Mouse (Mus musculus): ENCODE results near the gene Coq5.

Coq5 gene

GRCm38 (mm10) chr5:115279226-115280049 is at the start of gene Coq5:
Gene Coq5, plus strand, starts transcription at chr5:115279666.
- DNase-seq (ENCODE audit: low read depth, low spot score) = peak; percentile 81

GRCm38 (mm10) chr5:115230830-115231551 is 48.5 kb upstream of the Coq5 start:
- DNase-seq (ENCODE audit: low read depth, low spot score) = peak; percentile 36

DNA sequence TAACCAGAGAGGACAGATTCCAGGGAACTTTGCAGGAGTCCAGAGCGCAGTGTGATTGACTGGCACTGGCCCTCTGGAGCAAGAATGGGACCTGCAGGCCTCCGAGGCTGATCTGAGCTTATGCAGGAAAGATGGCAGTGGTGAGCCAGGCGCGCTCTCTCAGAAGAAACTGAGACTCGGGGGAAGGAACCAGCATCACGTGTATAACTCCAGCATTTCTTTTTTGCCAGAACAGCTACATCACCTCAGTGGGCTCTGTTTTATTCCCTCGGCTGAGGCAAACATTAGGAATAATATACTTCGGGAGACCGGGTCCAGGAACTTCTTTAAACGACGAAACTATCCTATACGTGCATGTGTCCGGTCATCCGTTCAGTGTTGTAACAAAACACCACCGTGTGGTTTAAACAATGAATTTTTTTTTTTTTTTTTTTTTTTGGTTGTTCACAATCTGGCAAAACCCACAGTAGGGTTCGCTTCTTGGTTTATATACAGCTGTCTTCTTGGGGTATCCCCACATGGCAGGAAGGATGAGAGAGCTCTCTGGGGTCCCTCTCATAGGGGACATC is 47.8 kb upstream of the Coq5 start:
- no peak for DNase-seq (ENCODE audit: low read depth, low spot score)

GRCm38 (mm10) chr5:115232516-115232915 is 47.0 kb upstream of the Coq5 start:
- peak; percentile 44 for DNase-seq (ENCODE audit: low read depth, low spot score)

- DNase-seq (ENCODE audit: low read depth, low spot score) = peak; percentile 76
Observed at GRCm38 (mm10) chr5:115233031-115233780, 46.3 kb upstream of the Coq5 start.

GRCm38 (mm10) chr5:115234519-115234918 is 44.9 kb upstream of the Coq5 start:
- DNase-seq (ENCODE audit: low read depth, low spot score) = no peak

DNA sequence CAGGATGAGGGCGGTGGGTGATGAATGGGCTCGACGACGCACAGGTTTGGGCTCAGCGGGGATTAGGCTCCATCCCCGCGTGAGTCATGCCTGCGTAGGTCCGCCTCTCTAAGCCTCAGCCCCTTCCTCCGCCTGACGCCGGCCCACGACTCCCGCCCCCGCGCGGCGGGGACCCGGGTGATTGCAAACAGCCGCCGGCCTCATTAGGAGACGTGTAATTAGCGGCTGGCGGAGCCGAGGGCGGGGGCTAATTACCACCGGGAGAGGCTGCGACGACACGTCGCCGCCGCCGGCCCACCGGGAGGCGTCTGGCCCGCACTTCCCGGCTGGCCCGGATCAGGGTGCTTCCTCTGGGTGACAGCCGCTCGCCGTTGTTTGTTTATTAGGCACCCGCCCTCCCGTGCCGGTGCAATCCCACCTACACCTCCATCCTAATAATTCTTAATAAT is 44.1 kb upstream of the Coq5 start:
- DNase-seq (ENCODE audit: low read depth, low spot score) = peak; percentile 66

DNA sequence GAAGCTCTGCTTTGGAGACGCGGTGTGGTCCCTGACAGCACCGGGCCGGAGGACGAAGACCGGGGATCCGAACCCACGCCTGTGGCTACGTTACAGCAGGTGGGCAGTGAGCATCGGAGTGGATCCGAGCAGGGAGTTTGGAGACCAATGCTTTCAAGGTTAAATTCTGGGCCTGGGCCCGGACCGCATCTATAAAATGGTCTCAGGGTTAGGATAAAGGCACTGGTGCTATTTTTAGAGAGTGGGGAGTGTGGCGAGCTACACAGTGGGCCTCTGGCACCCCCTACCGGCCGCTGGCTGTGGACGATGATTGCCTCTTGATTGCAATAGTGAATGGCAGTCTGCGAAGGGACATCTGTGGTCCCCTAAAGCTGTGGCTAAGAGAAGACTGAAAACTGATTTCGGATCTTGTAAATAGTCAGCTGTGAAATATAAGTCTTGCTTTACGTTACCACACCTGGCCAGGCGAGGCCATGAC is 43.6 kb upstream of the Coq5 start, which contains the start of gene Pop5:
TSS of gene Pop5 (plus strand) at position 51 of the 478 bp plus-strand sequence.
- peak; percentile 88 for DNase-seq (ENCODE audit: low read depth, low spot score)

DNA sequence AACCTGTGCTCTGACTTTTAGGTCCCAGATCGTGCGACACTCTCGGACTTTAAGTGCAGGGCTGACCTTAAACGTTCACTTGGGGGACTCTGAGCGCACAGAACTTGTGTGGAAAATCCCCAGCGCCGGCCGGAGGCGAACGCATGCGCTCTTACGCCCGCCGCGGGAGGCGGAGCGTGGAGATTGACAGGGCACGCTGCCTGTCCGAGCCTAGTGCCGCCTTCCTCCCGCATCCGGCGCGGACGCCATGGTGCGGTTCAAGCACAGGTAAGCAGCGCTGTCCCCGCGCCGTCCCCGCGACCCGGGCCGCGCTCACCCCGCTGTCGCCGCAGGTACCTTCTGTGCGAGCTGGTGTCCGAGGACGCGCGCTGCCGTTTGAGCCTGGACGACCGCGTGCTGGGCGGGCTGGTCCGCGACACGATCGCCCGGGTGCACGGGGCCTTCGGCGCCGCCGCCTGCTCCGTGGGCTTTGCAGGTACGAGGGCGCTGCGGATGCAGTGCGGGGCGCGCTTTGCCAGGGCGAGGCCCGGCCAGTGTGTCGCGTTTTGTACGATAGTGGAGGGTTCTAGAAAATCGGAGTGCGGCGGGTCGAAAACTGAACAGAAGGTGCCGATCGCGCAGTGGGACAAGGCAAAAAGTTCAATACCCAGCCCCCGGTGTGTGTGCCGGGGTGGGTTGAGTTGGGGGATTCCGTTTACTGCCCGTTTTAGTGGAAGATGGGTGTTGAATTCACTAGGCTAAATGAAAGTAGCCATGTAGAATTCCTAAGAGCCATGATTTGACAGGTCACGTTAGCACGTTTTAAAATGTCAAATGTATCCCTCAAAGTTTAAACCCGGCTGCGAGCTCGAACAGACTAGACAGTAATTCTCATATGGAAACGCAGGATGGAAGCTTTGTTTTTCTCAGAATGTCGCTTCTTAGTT is 41.4 kb upstream of the Coq5 start:
- DNase-seq (ENCODE audit: low read depth, low spot score) = peak; percentile 94

DNA sequence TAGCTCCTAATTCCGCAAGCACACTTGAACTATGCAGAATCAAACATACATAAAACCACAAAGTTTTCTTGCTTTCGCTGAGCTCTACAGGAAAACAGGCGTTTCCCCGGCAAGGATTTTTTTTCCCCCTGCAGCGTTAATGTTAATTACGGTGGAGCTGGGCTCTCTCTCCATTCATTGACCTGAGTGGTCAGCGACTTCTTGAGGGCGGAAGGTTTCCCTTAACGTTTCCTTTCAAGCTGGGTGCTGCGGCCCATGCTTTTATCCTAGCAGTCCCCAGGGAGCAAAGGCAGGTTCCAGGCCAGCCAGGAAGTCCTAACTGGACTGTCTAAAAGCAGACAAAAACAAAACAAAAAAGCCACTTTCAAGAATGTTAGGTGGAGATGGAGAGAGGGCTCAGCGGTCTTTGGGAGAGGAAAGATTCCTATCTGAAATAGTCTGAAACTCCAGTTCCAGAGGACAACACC is 40.7 kb upstream of the Coq5 start:
- no peak for DNase-seq (ENCODE audit: low read depth, low spot score)

- DNase-seq (ENCODE audit: low read depth, low spot score) = peak; percentile 23
Observed at GRCm38 (mm10) chr5:115240191-115240590, 39.3 kb upstream of the Coq5 start.

DNA sequence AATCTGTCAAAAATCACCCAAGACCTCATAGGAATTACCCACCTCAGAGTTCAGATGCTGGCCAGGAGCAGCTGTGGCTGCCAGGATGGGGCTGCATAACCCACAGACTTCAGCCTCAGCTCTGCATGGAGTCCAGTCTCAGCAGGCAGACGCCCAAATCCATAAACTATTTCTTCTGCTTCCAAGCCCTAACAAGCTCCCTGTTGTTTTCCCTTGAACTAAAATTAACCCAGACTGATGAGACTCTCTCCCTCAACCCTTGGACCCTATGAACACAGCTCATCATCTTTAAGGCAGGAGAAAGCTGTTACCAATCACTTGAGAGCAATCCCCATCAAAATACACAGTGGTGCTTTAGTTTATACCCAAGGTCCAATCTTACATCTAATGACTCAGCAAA is 24.0 kb upstream of the Coq5 start:
- DNase-seq (ENCODE audit: low read depth, low spot score) = no peak

GRCm38 (mm10) chr5:115256909-115257546 is 22.4 kb upstream of the Coq5 start:
- no peak for DNase-seq (ENCODE audit: low read depth, low spot score)

- peak; percentile 50 for DNase-seq (ENCODE audit: low read depth, low spot score)
Observed at GRCm38 (mm10) chr5:115260356-115260755, 19.1 kb upstream of the Coq5 start.

- DNase-seq (ENCODE audit: low read depth, low spot score) = no peak
Observed at GRCm38 (mm10) chr5:115261141-115261540, 18.3 kb upstream of the Coq5 start.

GRCm38 (mm10) chr5:115261880-115262279 is 17.6 kb upstream of the Coq5 start:
- DNase-seq (ENCODE audit: low read depth, low spot score) = no peak

DNA sequence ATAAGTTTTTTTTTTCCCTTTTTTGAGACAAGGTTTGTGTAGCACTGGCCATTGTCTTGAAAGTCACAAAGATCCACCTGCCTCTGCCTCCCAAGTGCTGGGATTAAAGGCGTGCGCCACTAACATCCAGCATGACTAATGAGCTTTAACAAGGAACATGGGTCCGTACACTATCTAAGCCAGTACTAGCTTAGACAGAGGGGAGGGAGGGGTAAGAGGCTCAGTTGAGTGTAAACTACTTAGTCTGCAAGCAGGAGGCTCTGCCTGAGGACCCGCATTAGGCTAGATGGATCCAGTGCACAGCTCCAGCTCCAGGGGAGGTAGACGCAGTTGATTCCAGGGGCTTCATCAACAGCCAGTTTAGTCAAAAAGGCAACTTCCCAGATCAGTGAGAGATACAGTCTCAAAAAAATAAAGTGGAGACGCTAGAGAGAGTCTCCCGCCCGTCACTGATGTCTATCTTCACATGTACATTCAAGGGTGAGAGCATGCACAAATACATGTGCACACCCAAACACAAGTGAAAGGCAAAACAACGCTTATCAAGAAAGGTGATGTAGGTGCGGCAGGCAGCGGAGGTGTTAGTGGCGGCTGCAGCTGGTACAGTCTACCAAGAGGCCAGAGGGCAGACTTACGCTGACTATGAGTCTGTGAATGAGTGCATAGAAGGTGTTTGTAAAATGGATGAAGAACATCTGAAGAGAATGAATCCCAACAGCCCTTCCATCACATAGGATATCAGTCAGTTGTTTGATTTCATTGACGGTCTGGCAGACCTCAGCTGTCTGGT is 16.8 kb upstream of the Coq5 start:
- no peak for DNase-seq (ENCODE audit: low read depth, low spot score)

DNA sequence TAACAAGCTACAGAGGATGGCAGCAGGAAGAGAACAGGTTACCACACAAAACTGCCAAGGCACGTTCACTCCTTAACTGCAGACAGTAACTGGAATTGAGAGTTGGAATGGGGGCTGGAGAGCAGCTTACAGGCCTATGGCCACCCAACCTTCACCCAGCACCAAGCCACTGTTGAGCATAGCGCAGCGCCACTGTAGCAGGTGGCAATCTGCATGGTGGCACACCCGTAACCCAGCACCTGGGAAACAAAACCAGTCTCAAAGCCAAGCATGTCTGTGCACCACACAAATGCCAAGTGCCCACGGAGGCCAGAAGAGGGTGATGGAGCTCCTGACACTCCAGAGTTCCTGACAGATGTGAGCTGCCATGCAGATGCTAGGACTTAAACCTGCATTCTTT is 13.1 kb upstream of the Coq5 start:
- DNase-seq (ENCODE audit: low read depth, low spot score) = no peak

Data from R1 (cell line).